Mouse (Mus musculus) liver, embryonic 13.5 days (tissue): ENCODE measurements around the gene Gdpd4. TPM values are rescaled to one million over a fixed set of nuclear protein-coding genes. Genes with fewer than 3 reads are reported as not detected.

ENCODE experiments used
- ATAC-seq: fragments of 200-750 bp; cut with Nextera tagmentation; 2 replicates; pipeline ENCODE4 v1.8.0; 2017; ENCODE audit warnings: low read depth, mild to moderate bottlenecking, moderate number of reproducible peaks, moderate library complexity
- DNase-seq: peaks from one replicate; pipeline ENCODE4 v3.0.0; 2022
- H3K27ac ChIP-seq: fragments of 300-500 bp; sonication (generic); 2 replicates; pipeline ENCODE4 v1.5.1; 2015; ENCODE audit warnings: moderate library complexity, mild to moderate bottlenecking, inconsistent platforms
- H3K27me3 ChIP-seq: fragments of 300-500 bp; sonication (generic); 2 replicates; pipeline ENCODE4 v1.6.1; 2015; ENCODE audit warnings: mild to moderate bottlenecking, inconsistent platforms
- H3K36me3 ChIP-seq: fragments of 300-500 bp; sonication (generic); 2 replicates; pipeline ENCODE4 v1.6.1; 2015; ENCODE audit warnings: mild to moderate bottlenecking, inconsistent platforms
- H3K4me1 ChIP-seq: fragments of 300-500 bp; sonication (generic); replicated peaks from 2 replicates; pipeline ENCODE4 v1.6.1; 2015; ENCODE audit warnings: inconsistent platforms
- H3K4me2 ChIP-seq: fragments of 300-500 bp; sonication (generic); 2 replicates; pipeline ENCODE4 v1.6.1; 2015; ENCODE audit warnings: inconsistent platforms, mild to moderate bottlenecking, moderate library complexity
- H3K4me3 ChIP-seq: fragments of 300-500 bp; sonication (generic); replicated peaks from 2 replicates; pipeline ENCODE4 v1.5.1; 2015; ENCODE audit warnings: mild to moderate bottlenecking, inconsistent platforms
- H3K9ac ChIP-seq: fragments of 300-500 bp; sonication (generic); 2 replicates; pipeline ENCODE4 v1.6.1; 2015; ENCODE audit warnings: mild to moderate bottlenecking, inconsistent platforms
- H3K9me3 ChIP-seq: fragments of 300-500 bp; sonication (generic); replicated peaks from 2 replicates; pipeline ENCODE4 v1.6.1; 2016; ENCODE audit warnings: inconsistent platforms
- WGBS: fragments of 180-500 bp; shearing (Covaris S2); methylation state at CpG from one replicate; pipeline ENCODE4 v1.1.7; 2015; ENCODE audit not compliant: insufficient replicate concordance; 5-methylcytosine and 5-hydroxymethylcytosine counted together
- polyA plus RNA-seq: library from polyadenylated mRNA; unstranded; fragments of >200 nt; fragmentation: Nextera tagmentation; extraction: Ambion mirVana; gene quantifications from 2 replicates; pipeline ENCODE4 v1.2.1, GENCODE M21; 2015

The Gdpd4 gene
- polyA plus RNA-seq, 1 experiment from 2014 or later = not detected

DNA sequence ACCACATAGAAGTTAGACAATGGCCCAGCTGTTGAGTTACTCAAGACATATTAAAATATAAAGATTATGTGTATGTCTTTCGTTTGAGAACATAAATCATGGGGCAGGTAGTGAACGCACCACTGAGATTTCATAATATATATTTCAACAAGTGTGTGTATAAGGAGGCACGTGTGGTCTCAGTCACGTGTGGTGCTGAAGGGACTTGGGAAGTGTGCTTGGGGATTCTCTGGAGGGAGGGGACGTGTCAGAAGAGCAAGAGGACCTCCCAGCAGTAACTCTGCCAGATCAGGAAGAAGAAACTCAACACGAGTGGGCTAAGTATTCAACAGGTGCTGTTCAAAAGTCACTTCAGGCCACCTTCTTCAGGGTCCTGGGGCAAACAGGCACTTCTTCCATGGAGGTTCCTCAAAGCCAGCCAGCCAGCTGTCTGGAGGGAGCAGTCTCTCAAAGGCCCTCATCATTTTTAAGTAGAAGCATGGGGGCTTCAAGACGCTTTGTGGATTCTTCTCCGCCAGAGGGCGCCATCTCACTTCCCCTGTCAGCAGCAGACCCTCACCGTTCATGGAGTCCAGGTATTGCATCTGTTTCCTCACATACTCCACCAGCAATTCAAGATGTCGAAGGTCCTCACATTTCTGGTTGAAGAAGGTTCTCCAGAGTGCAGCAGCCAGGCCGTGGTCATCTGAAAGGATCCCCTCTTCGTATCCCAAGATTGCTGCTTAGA, 64.5 kb downstream of the Gdpd4 start:
- DNase-seq (peak; percentile 11), ATAC-seq (no peak)
- Histone ChIP-seq H3K4me3 (no peak overlapping the region), H3K4me2 (no peak overlapping the region), H3K27me3 (no peaks in the 10 kb centered on the region), H3K9me3 (no peaks in the 10 kb centered on the region), H3K9ac (no peak overlapping the region), H3K4me1 (no peaks in the 10 kb centered on the region), H3K36me3 (no peaks in the 10 kb centered on the region), H3K27ac (no peak overlapping the region)
- WGBS = 37% methylated on average over 13 of the region's 13 CpGs

DNA sequence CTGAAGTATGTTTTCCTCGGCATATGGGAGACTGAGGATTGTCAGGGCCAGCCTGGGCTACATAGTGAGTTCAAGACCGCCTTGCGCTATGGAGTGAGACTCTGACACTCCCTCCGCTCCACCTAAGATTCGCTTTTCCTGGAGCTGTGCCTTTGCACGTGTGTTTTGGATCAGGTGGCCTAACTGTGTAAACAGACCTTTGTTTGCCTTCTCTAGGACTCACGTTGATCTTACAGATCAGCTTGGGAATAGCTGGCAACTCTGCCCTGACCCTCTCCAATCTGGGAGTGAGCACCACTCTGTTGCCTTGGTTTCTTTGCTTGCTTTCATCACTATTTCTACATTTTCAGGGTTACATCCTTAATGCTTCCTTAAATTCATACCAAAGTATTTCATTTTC, 82.9 kb downstream of the Gdpd4 start:
- Histone ChIP-seq H3K36me3 (no peaks in the 10 kb centered on the region), H3K27me3 (no peaks in the 10 kb centered on the region), H3K4me1 (no peaks in the 10 kb centered on the region), H3K4me2 (no peak overlapping the region), H3K9me3 (no peaks in the 10 kb centered on the region), H3K9ac (no peak overlapping the region), H3K4me3 (no peak overlapping the region), H3K27ac (no peak overlapping the region)
- ATAC-seq = no peak; the same call in 1 of the 2 replicates
- no peak for DNase-seq
- 65% methylated on average over 7 of the region's 7 CpGs for WGBS

DNA sequence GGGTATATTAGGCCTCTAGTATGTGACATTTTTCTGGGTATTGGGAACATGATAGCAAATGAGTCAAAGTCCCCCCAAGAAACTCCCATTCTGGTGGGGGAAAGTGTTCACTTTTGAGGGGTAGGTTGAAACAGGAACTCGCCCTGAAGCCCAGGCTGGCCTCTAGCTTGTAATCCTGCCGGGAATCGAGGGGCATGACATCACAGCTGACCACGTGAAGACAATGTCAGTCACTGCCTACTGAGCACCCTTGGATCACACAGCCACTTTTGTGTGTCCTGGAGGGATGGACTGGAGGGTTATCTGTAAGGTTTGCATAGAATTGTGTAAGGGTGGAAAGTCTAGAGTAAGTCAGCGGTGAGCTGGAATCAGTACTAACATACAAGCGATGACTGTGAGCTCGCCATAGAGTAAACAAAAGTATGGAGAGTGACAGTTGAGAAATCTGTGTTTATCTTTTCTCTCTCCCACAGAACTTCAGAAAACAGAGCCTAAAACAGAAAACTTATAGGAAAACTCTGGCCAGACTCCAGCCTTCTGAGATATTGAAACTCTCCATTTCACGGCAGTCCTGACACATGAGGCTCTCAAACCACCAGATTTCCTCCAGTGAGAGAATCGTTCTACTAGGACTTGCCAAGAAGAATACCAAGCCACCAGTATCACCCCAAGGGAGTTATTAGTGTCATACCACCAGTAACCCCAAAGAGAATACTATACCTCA, 128.5 kb downstream of the Gdpd4 start:
- 0 out of 2 replicates have a peak overlapping the region, but pooled peaks have one; percentile 16 for H3K27ac ChIP-seq
- no peak for DNase-seq
- no peak overlapping the region for H3K4me3 ChIP-seq

DNA sequence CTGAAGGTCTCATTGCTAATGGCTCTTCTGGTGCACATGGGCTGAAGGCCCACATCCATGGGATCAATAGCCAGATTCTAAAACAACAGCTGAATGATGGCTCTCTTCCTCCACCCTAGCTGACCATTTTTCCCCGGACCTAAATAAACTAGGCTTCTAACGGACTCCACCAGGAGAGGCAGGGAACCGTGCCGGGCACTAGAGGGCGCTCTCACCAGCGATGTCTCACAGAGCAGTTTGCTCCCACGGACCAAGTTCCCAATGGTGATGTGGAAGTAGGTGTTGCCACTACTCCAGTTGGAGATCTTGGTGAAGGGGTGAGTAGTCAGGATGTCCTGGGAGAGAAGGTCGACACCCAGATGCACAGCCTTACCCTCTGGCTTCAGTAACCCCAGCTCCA, 132.2 kb downstream of the Gdpd4 start:
- WGBS = 16% methylated on average over 8 of the region's 8 CpGs
- 0 out of 2 replicates have a peak, but pooled peaks cover 4% of the 10 kb centered on the region for H3K36me3 ChIP-seq
- no peaks in the 10 kb centered on the region for H3K9me3 ChIP-seq
- DNase-seq (no peak), ATAC-seq (no peak)
- H3K4me1 ChIP-seq = no peaks in the 10 kb centered on the region
- no peak overlapping the region for H3K4me2 ChIP-seq
- H3K4me3 ChIP-seq = no peak overlapping the region
- H3K27ac ChIP-seq = no peak overlapping the region
- H3K27me3 ChIP-seq = no peaks in the 10 kb centered on the region
- no peak overlapping the region for H3K9ac ChIP-seq

More for the DNA sequence above, 128.5 kb downstream of the Gdpd4 start:
- Histone ChIP-seq H3K4me2 (no peak overlapping the region), H3K27me3 (no peaks in the 10 kb centered on the region), H3K36me3 (no peaks in the 10 kb centered on the region), H3K9me3 (no peaks in the 10 kb centered on the region), H3K9ac (no peak overlapping the region), H3K4me1 (no peaks in the 10 kb centered on the region)
- peak; percentile 79 for ATAC-seq
- WGBS = 60% methylated on average over 9 of the region's 9 CpGs

DNA sequence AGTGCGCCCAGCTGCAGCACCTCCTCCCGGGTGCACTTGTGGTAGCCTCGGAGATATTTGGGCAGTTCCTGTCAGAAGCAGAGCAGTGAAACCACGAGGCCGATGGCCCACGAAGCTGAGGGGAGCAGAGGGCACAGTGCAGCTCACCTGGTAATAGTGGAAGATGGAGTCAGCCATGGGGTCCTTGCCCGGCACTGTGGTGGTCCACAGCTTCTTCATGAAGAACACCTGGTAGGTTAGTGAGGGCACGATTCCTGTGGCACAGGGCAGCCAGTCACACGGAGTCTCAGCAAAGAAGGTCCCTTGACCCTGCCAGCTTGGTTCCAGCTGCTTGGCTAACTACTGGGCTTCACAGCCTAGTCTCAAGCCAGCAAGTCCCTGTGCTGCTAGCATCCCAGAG, 134.7 kb downstream of the Gdpd4 start:
- Histone ChIP-seq H3K4me3 (no peak overlapping the region), H3K9ac (no peak overlapping the region), H3K36me3 (0 out of 2 replicates have a peak, but pooled peaks cover 4% of the 10 kb centered on the region), H3K27me3 (no peaks in the 10 kb centered on the region), H3K9me3 (no peaks in the 10 kb centered on the region), H3K27ac (no peak overlapping the region), H3K4me2 (no peak overlapping the region), H3K4me1 (no peaks in the 10 kb centered on the region)
- ATAC-seq (no peak), DNase-seq (no peak)
- 67% methylated on average over 9 of the region's 9 CpGs for WGBS

DNA sequence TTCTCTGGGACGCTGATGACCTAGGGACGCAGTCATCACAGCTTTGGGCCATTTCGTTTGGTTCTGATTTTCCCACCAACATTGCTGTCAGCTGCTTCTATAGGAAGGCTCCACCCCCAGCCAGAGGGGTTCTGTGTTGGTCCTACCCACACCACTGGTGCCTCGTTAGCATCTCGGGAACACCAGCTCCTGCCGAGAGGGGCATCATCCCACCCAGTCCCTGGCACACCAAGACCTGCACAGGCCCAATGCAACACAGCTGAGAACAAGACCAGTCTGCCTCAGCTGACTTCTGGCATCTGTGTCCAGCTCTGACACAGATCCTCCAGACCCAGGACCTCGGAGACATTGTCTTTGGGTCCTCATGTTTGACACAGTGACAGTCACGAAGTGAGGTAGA, 135.2 kb downstream of the Gdpd4 start:
- Histone ChIP-seq H3K9me3 (no peaks in the 10 kb centered on the region), H3K4me2 (no peak overlapping the region), H3K4me3 (no peak overlapping the region), H3K4me1 (no peaks in the 10 kb centered on the region), H3K27me3 (no peaks in the 10 kb centered on the region), H3K36me3 (0 out of 2 replicates have a peak, but pooled peaks cover 4% of the 10 kb centered on the region), H3K9ac (no peak overlapping the region), H3K27ac (no peak overlapping the region)
- DNase-seq (no peak), ATAC-seq (no peak)
- WGBS = 72% methylated on average over 8 of the region's 8 CpGs

DNA sequence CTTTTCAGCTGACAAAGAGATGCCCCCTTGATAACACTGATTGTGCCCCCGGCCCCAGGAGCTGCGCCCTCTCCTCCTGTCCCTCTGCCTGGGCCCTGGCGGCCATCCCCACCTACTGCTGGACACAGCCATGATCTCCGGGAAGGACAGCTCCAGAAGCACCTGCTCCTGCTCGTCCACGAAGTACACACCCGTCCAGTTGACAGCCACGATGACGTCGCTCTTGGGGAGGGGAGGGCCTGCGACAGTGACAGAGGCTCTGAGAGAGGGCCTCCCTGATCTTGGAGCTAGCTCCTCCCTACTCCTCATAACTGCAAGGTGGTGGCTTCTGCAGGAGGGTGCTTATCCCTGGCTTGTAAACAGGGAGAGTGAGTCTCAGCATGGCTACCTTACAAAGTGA, 146.5 kb downstream of the Gdpd4 start:
- H3K9me3 ChIP-seq = no peaks in the 10 kb centered on the region
- H3K4me3 ChIP-seq = no peak overlapping the region
- H3K4me2 ChIP-seq = no peak overlapping the region
- WGBS = 55% methylated on average over 11 of the region's 11 CpGs
- no peak overlapping the region for H3K9ac ChIP-seq
- H3K4me1 ChIP-seq = peaks cover 8% of the 10 kb centered on the region
- DNase-seq (no peak), ATAC-seq (peak; percentile 48; the same call in 1 of the 2 replicates)
- H3K27ac ChIP-seq = no peak overlapping the region
- H3K27me3 ChIP-seq = no peaks in the 10 kb centered on the region
- peaks cover 45% of the 10 kb centered on the region for H3K36me3 ChIP-seq

DNA sequence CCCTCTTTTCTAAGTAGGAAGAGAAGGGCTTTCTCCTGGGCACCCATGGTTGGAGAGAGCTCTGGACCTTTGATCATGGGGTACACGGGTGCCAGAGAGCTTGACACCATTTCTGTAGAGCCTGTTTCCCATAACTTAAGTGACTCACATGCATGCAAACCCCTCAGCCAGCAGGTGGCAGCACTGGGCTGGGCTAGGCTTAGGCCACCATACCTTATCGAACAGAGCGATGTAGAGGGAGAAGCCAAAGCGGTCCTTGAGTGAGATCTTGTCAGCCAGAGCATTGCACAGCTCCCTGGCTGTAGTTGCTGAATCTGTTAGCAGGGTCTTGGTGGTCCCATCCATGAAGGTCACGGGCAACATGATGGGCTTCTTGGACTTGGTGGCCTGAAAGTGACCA, 151.9 kb downstream of the Gdpd4 start:
- Histone ChIP-seq H3K4me3 (no peak overlapping the region), H3K9ac (no peak overlapping the region), H3K27me3 (no peaks in the 10 kb centered on the region), H3K9me3 (no peaks in the 10 kb centered on the region), H3K4me2 (no peak overlapping the region), H3K36me3 (peaks cover 47% of the 10 kb centered on the region), H3K27ac (no peak overlapping the region), H3K4me1 (peaks cover 11% of the 10 kb centered on the region)
- DNase-seq (peak; percentile 65), ATAC-seq (peak; percentile 58; the same call in 1 of the 2 replicates)
- 27% methylated on average over 5 of the region's 5 CpGs for WGBS

DNA sequence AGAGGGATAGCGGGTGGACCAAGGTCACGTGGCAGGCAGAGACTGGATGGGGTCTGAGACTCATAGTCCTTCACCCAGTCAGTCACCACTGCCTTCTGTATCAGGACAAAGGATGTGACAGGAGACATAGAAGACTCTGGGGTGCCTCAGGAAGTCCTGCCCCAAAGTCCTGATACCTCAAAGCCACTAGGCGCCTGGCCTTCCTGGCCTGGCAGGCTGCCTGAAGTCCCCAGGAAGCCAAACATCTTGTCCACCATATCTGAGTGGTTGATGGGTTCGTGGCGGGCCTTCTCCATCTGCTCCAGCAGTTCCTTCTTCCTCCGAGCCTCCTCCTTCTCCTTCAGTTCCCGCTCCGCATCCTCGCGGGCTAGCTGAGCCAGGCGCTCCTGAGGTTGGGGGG, 157.7 kb downstream of the Gdpd4 start:
- DNase-seq = no peak
- Histone ChIP-seq H3K27ac (no peak overlapping the region), H3K4me2 (no peak overlapping the region), H3K9ac (no peak overlapping the region), H3K27me3 (no peaks in the 10 kb centered on the region), H3K9me3 (no peaks in the 10 kb centered on the region), H3K4me1 (peaks cover 9% of the 10 kb centered on the region), H3K4me3 (no peak overlapping the region), H3K36me3 (peaks cover 60% of the 10 kb centered on the region)
- WGBS = 74% methylated on average over 11 of the region's 11 CpGs
- ATAC-seq = 0 out of 2 replicates have a peak, but pooled peaks have one; percentile 19

DNA sequence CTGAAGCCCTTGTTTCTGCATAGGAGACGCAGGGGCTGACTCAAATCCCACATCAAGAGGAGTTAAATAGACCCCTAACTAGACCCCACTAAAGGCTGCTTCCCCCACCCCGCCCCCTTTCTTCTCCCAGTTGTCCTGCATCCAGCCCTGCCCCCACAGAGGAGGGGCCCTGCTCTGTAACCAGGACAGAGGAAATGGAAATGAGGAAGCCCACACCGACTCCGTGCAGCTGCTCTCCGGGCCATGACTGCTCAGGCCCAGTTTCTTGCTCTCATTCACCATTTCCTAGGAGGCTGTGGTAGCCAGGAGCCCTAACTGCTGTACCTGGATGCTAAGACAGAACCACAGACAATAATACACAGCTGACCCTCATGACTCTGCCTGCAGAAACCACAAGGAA, 162.6 kb downstream of the Gdpd4 start:
- Histone ChIP-seq H3K9ac (no peak overlapping the region), H3K4me2 (no peak overlapping the region), H3K4me3 (no peak overlapping the region), H3K27ac (no peak overlapping the region), H3K36me3 (peaks cover 38% of the 10 kb centered on the region; the same call in 1 of the 2 replicates), H3K27me3 (no peaks in the 10 kb centered on the region), H3K9me3 (no peaks in the 10 kb centered on the region), H3K4me1 (peaks cover 20% of the 10 kb centered on the region; the same call in 1 of the 2 replicates)
- DNase-seq (no peak), ATAC-seq (no peak)
- whole genome bisulfite sequencing = 38% methylated on average over 5 of the region's 5 CpGs

DNA sequence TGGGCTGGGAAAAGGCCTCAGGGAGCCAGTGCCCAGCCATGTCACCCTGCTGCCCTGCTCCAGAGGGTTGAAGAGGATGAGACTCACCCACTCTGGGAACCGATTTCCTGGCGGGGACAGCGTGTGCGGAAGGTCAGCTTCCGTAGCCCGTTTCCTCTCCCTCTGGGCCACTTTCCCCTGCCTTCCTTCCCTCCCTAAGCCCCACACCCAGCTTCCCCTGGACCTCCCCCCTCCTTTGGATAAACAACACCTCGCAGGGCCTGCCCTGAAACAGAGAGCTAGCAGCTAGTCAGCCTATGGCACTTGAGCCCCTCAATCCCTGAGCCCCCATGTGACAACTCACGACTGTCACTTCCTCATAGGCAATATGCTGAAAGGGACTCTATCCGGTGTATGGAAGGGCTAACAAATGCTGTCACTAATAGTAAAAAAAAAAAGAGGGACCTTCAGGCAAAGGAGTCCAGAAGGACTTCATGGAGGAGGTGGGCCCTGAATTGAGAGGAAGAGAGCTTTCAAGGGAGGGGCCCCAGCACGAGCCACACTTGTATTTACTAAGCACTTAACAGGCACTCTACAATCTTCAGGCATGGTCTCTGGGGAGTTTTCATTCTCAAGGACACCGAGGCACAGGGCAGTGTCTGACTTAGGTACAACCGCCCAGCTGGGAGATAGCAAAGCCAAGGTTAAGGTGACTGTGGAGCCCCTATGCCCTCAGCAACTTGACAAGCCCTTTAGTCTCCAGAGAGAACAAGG, 165.0 kb downstream of the Gdpd4 start:
- Histone ChIP-seq H3K4me1 (peaks cover 20% of the 10 kb centered on the region; the same call in 1 of the 2 replicates), H3K9me3 (no peaks in the 10 kb centered on the region), H3K4me3 (peak overlapping the region; percentile 34), H3K4me2 (peak overlapping the region; percentile 38), H3K27ac (peak overlapping the region; percentile 5), H3K9ac (no peak overlapping the region), H3K36me3 (peaks cover 17% of the 10 kb centered on the region; the same call in 1 of the 2 replicates), H3K27me3 (no peaks in the 10 kb centered on the region)
- no peak for ATAC-seq
- WGBS = 17% methylated on average over 12 of the region's 12 CpGs
- DNase-seq = no peak
